Mouse (Mus musculus) ES-E14 (cell line): ENCODE measurements around the gene Rab23.

Experiments used
- CHD2 ChIP-seq: IDR thresholded peaks from 2 replicates; pipeline ENCODE4 v1.6.1; 2014; ENCODE audit warnings: mild to moderate bottlenecking, low read depth, low read length, inconsistent platforms
- HCFC1 ChIP-seq: IDR thresholded peaks from 2 replicates; pipeline ENCODE4 v1.6.1; 2012; ENCODE audit warnings: low read length, inconsistent platforms, borderline replicate concordance; ENCODE audit not compliant: insufficient read depth
- MAFK ChIP-seq: IDR thresholded peaks from 2 replicates; pipeline ENCODE4 v1.6.1; 2014; ENCODE audit warnings: mild to moderate bottlenecking, low read depth, low read length, inconsistent platforms; ENCODE audit not compliant: insufficient read depth
- ZC3H11A ChIP-seq: IDR thresholded peaks from 2 replicates; pipeline ENCODE4 v1.6.1; 2012; ENCODE audit warnings: low read depth, mild to moderate bottlenecking, inconsistent platforms, low read length, borderline replicate concordance
- ZNF384 ChIP-seq: IDR thresholded peaks from 2 replicates; pipeline ENCODE4 v1.6.1; 2012; ENCODE audit warnings: low read depth, low read length, inconsistent platforms

- no peak for TF ChIP-seq HCFC1
- TF ChIP-seq MAFK = no peak
- no peak for TF ChIP-seq CHD2
- no peak for TF ChIP-seq ZC3H11A
- no peak for TF ChIP-seq ZNF384
These were observed 35.5 kb downstream of the Rab23 start for GRCm38 (mm10) chr1:33754965-33755735.
